ENCODE assay signal across 9 mouse cellular contexts in genomic region chr11:102146005-102146404, GRCm38 (mm10). TPM values are rescaled to one million over a fixed set of nuclear protein-coding genes. Genes with fewer than 3 reads are reported as not detected.
DNase-seq lines count a peak whose midpoint lies in the region; ATAC-seq and TF ChIP-seq lines count a peak whose summit lies in the region.
"Had no signal": no experiment of that assay in that cellular context is flagged by ENCODE, and none has a peak within 500 bp of the region (broad histone marks: within the 10 kb centered on the region; RNA-seq: fewer than 3 reads in every experiment).

No protein-coding gene starts in this region.

- no peak for ATAC-seq in lung, postnatal 0 days
- ATAC-seq in embryonic facial prominence, embryonic 14.5 days (ENCODE audit: low read depth), result no peak
- ATAC-seq in kidney, embryonic 15.5 days (replicated peaks; ENCODE audit: low FRiP score), result no peak
- no peak for ATAC-seq in neural tube, embryonic 15.5 days (ENCODE audit: low FRiP score)
- no peak for ATAC-seq in inflammation-experienced regulatory T-cells, adult 6 months
- no peak for ATAC-seq in monocyte, adult 5-6 weeks (replicated peaks; ENCODE audit: insufficient number of reproducible peaks, low FRiP score, low TSS enrichment, poor library complexity, severe bottlenecking)

- no peaks in the 10 kb centered on the region for H3K36me3 ChIP-seq in lung, postnatal 0 days (ENCODE audit: insufficient read depth, low read length)
- H3K36me3 ChIP-seq in embryonic facial prominence, embryonic 14.5 days (ENCODE audit: control insufficient read depth, insufficient read depth, low read length), result no peaks in the 10 kb centered on the region
- no peaks in the 10 kb centered on the region for H3K36me3 ChIP-seq in kidney, embryonic 15.5 days
- no peaks in the 10 kb centered on the region for H3K36me3 ChIP-seq in neural tube, embryonic 15.5 days

- WGBS in lung, postnatal 0 days, result 5% methylated on average over 16 of the region's 16 CpGs
- WGBS in lung, adult 2 months, result 5% methylated on average over 16 of the region's 16 CpGs
- 4% methylated on average over 16 of the region's 16 CpGs for WGBS in embryonic facial prominence, embryonic 14.5 days
- 4% methylated on average over 16 of the region's 16 CpGs for WGBS in kidney, embryonic 15.5 days
- 4% methylated on average over 16 of the region's 16 CpGs for WGBS in neural tube, embryonic 15.5 days

- H3K27ac ChIP-seq in lung, postnatal 0 days (ENCODE audit: low read length), result no peak overlapping the region
- H3K27ac ChIP-seq in embryonic facial prominence, embryonic 14.5 days (replicated peaks; ENCODE audit: low read depth, low read length), result no peak overlapping the region
- no peak overlapping the region for H3K27ac ChIP-seq in kidney, embryonic 15.5 days
- no peak overlapping the region for H3K27ac ChIP-seq in neural tube, embryonic 15.5 days (replicated peaks)

- H3K27me3 ChIP-seq in lung, postnatal 0 days (replicated peaks; ENCODE audit: insufficient read depth, low read length), result peaks cover 44% of the 10 kb centered on the region
- peaks cover 55% of the 10 kb centered on the region for H3K27me3 ChIP-seq in embryonic facial prominence, embryonic 14.5 days (replicated peaks; ENCODE audit: control insufficient read depth, insufficient read depth, low read length)
- peaks cover 71% of the 10 kb centered on the region for H3K27me3 ChIP-seq in kidney, embryonic 15.5 days
- peaks cover 74% of the 10 kb centered on the region for H3K27me3 ChIP-seq in neural tube, embryonic 15.5 days (replicated peaks)

- H3K9me3 ChIP-seq in lung, postnatal 0 days (ENCODE audit: low read length), result no peaks in the 10 kb centered on the region
- H3K9me3 ChIP-seq in embryonic facial prominence, embryonic 14.5 days (ENCODE audit: control insufficient read depth, low read length), result no peaks in the 10 kb centered on the region
- H3K9me3 ChIP-seq in kidney, embryonic 15.5 days (replicated peaks), result no peaks in the 10 kb centered on the region
- no peaks in the 10 kb centered on the region for H3K9me3 ChIP-seq in neural tube, embryonic 15.5 days (replicated peaks)

- no peaks in the 10 kb centered on the region for H3K4me1 ChIP-seq in lung, postnatal 0 days (ENCODE audit: insufficient read depth, low read depth, low read length)
- peaks cover 3% of the 10 kb centered on the region; the same call in 1 of the 2 replicates for H3K4me1 ChIP-seq in lung, adult 2 months (ENCODE audit: control insufficient read depth, insufficient read depth, low read length)
- no peaks in the 10 kb centered on the region for H3K4me1 ChIP-seq in embryonic facial prominence, embryonic 14.5 days (ENCODE audit: control insufficient read depth, insufficient read depth, low read length)
- peaks cover 38% of the 10 kb centered on the region for H3K4me1 ChIP-seq in kidney, embryonic 15.5 days
- peaks cover 23% of the 10 kb centered on the region for H3K4me1 ChIP-seq in neural tube, embryonic 15.5 days

- peak overlapping the region; percentile 10; the same call in 1 of the 2 replicates for H3K4me3 ChIP-seq in lung, postnatal 0 days (ENCODE audit: low read depth, low read length)
- no peak overlapping the region for H3K4me3 ChIP-seq in lung, adult 2 months (replicated peaks; ENCODE audit: extremely low read depth, low read depth, low read length)
- peak overlapping the region; percentile 33 for H3K4me3 ChIP-seq in embryonic facial prominence, embryonic 14.5 days (ENCODE audit: low read depth, low read length)
- H3K4me3 ChIP-seq in kidney, embryonic 15.5 days (replicated peaks), result peak overlapping the region; percentile 37
- H3K4me3 ChIP-seq in neural tube, embryonic 15.5 days (replicated peaks), result no peak overlapping the region

- no peak for TF ChIP-seq EP300 in lung, postnatal 0 days (IDR thresholded peaks at IDR 0.05)

- no peak for TF ChIP-seq CTCF in lung, postnatal 0 days (IDR thresholded peaks at IDR 0.05)
- no peak for TF ChIP-seq CTCF in lung, adult 2 months (IDR thresholded peaks at IDR 0.05; ENCODE audit: insufficient read depth, low read length)

- H3K9ac ChIP-seq in lung, postnatal 0 days (replicated peaks; ENCODE audit: low read depth), result no peak overlapping the region
- H3K9ac ChIP-seq in embryonic facial prominence, embryonic 14.5 days (ENCODE audit: low read depth, low read length), result no peak overlapping the region
- H3K9ac ChIP-seq in kidney, embryonic 15.5 days, result no peak overlapping the region
- H3K9ac ChIP-seq in neural tube, embryonic 15.5 days (replicated peaks), result no peak overlapping the region

- DNase-seq in lung, postnatal 0 days (ENCODE audit: low spot score), result no peak
- DNase-seq in lung, adult 2 months, result no peak
- no peak for DNase-seq in embryonic facial prominence, embryonic 14.5 days (ENCODE audit: low spot score)
- DNase-seq in right cerebral cortex, postnatal 25 days, result no peak

- no peak for TF ChIP-seq POLR2A in lung, adult 2 months (IDR thresholded peaks at IDR 0.05; ENCODE audit: borderline replicate concordance, extremely low read depth, low read depth, low read length)

- peak overlapping the region; percentile 30; the same call in 1 of the 2 replicates for H3K4me2 ChIP-seq in lung, postnatal 0 days (replicated peaks; ENCODE audit: low read depth, low read length)
- peak overlapping the region; percentile 45 for H3K4me2 ChIP-seq in embryonic facial prominence, embryonic 14.5 days (ENCODE audit: low read depth, low read length)
- peak overlapping the region; percentile 60 for H3K4me2 ChIP-seq in kidney, embryonic 15.5 days
- peak overlapping the region; percentile 49; the same call in 1 of the 2 replicates for H3K4me2 ChIP-seq in neural tube, embryonic 15.5 days

RNA-seq across cellular contexts. Expression of gene Nags, which starts 0.7 kb away (rescaled TPM):
- 0.91 and 1.4 TPM in 2 replicates for polyA plus RNA-seq in lung, postnatal 0 days (2015; fragmentation: Nextera tagmentation; extraction: Ambion mirVana)
- polyA plus RNA-seq in lung, adult 2 months (2012; rRNA removed), result 0.41 and 0.72 TPM in 2 replicates
- polyA plus RNA-seq in embryonic facial prominence, embryonic 14.5 days (2014; fragmentation: Nextera tagmentation; extraction: Ambion mirVana), result 0.28 and 0.49 TPM in 2 replicates
- polyA plus RNA-seq in kidney, embryonic 15.5 days (2015; fragmentation: Nextera tagmentation; extraction: Ambion mirVana), result 0.19 and 0.33 TPM in 2 replicates
- 0.10 TPM in 1 of 2 replicates, not detected in the other for polyA plus RNA-seq in neural tube, embryonic 15.5 days (2015; fragmentation: Nextera tagmentation; extraction: Ambion mirVana)
- under 1 TPM in 1 of 3 experiments, not detected in 2; 0.28 TPM for polyA plus RNA-seq in inflammation-experienced regulatory T-cells, adult 6 months (2017; shearing (Covaris generic))
- not detected in 3 replicates for total RNA-seq in monocyte, adult 5-6 weeks (2017)

RNA-seq across cellular contexts. Expression of gene Tmem101, which starts 10.2 kb away (rescaled TPM):
- 17.6 and 18.9 TPM in 2 replicates for polyA plus RNA-seq in lung, postnatal 0 days (2015; fragmentation: Nextera tagmentation; extraction: Ambion mirVana)
- 20.5 and 26.7 TPM in 2 replicates for polyA plus RNA-seq in lung, adult 2 months (2012; rRNA removed)
- 30.0 and 31.1 TPM in 2 replicates for polyA plus RNA-seq in embryonic facial prominence, embryonic 14.5 days (2014; fragmentation: Nextera tagmentation; extraction: Ambion mirVana)
- 35.3 and 36.5 TPM in 2 replicates for polyA plus RNA-seq in kidney, embryonic 15.5 days (2015; fragmentation: Nextera tagmentation; extraction: Ambion mirVana)
- polyA plus RNA-seq in neural tube, embryonic 15.5 days (2015; fragmentation: Nextera tagmentation; extraction: Ambion mirVana), result 41.2 and 41.5 TPM in 2 replicates
- polyA plus RNA-seq in inflammation-experienced regulatory T-cells, adult 6 months (2017; shearing (Covaris generic)), result 10 to 100 TPM; 11.9 to 15.3 (median 13.9) TPM
- 3.1 to 9.5 TPM (median 5.5 TPM) in 3 replicates for total RNA-seq in monocyte, adult 5-6 weeks (2017)

RNA-seq across cellular contexts. Expression of gene Pyy, which starts 38.4 kb away (rescaled TPM):
- polyA plus RNA-seq in lung, postnatal 0 days (2015; fragmentation: Nextera tagmentation; extraction: Ambion mirVana), result not detected in 2 replicates
- 9.6 TPM in 1 of 2 replicates, not detected in the other for polyA plus RNA-seq in lung, adult 2 months (2012; rRNA removed)
- 0.58 and 0.90 TPM in 2 replicates for polyA plus RNA-seq in embryonic facial prominence, embryonic 14.5 days (2014; fragmentation: Nextera tagmentation; extraction: Ambion mirVana)
- polyA plus RNA-seq in kidney, embryonic 15.5 days (2015; fragmentation: Nextera tagmentation; extraction: Ambion mirVana), result 3.6 TPM in 1 of 2 replicates, not detected in the other
- polyA plus RNA-seq in neural tube, embryonic 15.5 days (2015; fragmentation: Nextera tagmentation; extraction: Ambion mirVana), result 1.0 and 7.8 TPM in 2 replicates
- not detected for polyA plus RNA-seq in inflammation-experienced regulatory T-cells, adult 6 months (2017; shearing (Covaris generic))
- total RNA-seq in monocyte, adult 5-6 weeks (2017), result not detected in 3 replicates
- total RNA-seq: hematopoietic stem cell, adult 5-6 weeks had no signal

RNA-seq across cellular contexts. Expression of gene Lsm12, which starts 39.1 kb away (rescaled TPM):
- 74.7 and 79.9 TPM in 2 replicates for polyA plus RNA-seq in lung, postnatal 0 days (2015; fragmentation: Nextera tagmentation; extraction: Ambion mirVana)
- polyA plus RNA-seq in lung, adult 2 months (2012; rRNA removed), result 20.8 and 30.6 TPM in 2 replicates
- 92.9 and 98.4 TPM in 2 replicates for polyA plus RNA-seq in embryonic facial prominence, embryonic 14.5 days (2014; fragmentation: Nextera tagmentation; extraction: Ambion mirVana)
- polyA plus RNA-seq in kidney, embryonic 15.5 days (2015; fragmentation: Nextera tagmentation; extraction: Ambion mirVana), result 122 and 135 TPM in 2 replicates
- polyA plus RNA-seq in neural tube, embryonic 15.5 days (2015; fragmentation: Nextera tagmentation; extraction: Ambion mirVana), result 111 and 121 TPM in 2 replicates
- polyA plus RNA-seq in inflammation-experienced regulatory T-cells, adult 6 months (2017; shearing (Covaris generic)), result 10 to 100 TPM; 58.3 to 99.6 (median 68.0) TPM
- total RNA-seq in monocyte, adult 5-6 weeks (2017), result 26.7 to 93.0 TPM (median 26.9 TPM) in 3 replicates

RNA-seq across cellular contexts. Expression of gene G6pc3, which starts 43.4 kb away (rescaled TPM):
- polyA plus RNA-seq in lung, postnatal 0 days (2015; fragmentation: Nextera tagmentation; extraction: Ambion mirVana), result 15.8 and 16.7 TPM in 2 replicates
- polyA plus RNA-seq in lung, adult 2 months (2012; rRNA removed), result 74.4 and 82.5 TPM in 2 replicates
- polyA plus RNA-seq in embryonic facial prominence, embryonic 14.5 days (2014; fragmentation: Nextera tagmentation; extraction: Ambion mirVana), result 27.9 and 29.3 TPM in 2 replicates
- polyA plus RNA-seq in kidney, embryonic 15.5 days (2015; fragmentation: Nextera tagmentation; extraction: Ambion mirVana), result 39.7 and 43.4 TPM in 2 replicates
- polyA plus RNA-seq in neural tube, embryonic 15.5 days (2015; fragmentation: Nextera tagmentation; extraction: Ambion mirVana), result 40.4 and 42.0 TPM in 2 replicates
- 10 to 100 TPM; 18.7 to 39.7 (median 37.9) TPM for polyA plus RNA-seq in inflammation-experienced regulatory T-cells, adult 6 months (2017; shearing (Covaris generic))
- total RNA-seq in monocyte, adult 5-6 weeks (2017), result 6.1 to 10.7 TPM (median 9.1 TPM) in 3 replicates

Comparison
In these comparisons a context has a peak if more than half of its experiments do, and no peak if none do; other contexts are left out.
1. H3K4me3 ChIP-seq: peak in lung, postnatal 0 days (single experiment), embryonic facial prominence, embryonic 14.5 days (single experiment) and kidney, embryonic 15.5 days (single experiment); none in lung, adult 2 months (single experiment) and neural tube, embryonic 15.5 days (single experiment).
2. Peak in every context shown above with its lines, with median percentiles within 50 percentile points of each other: H3K4me2 ChIP-seq.